Mouse (Mus musculus): ENCODE results near the gene Mras. TPM values are rescaled to one million over a fixed set of nuclear protein-coding genes. Genes with fewer than 3 reads are reported as not detected.

The Mras gene
- polyA plus RNA-seq, 1 experiment from 2014 or later = 56.8 TPM

- H3K4me3 ChIP-seq (ENCODE audit: low read depth, low read length) = peak overlapping the region; percentile 81
- H3K4me2 ChIP-seq (ENCODE audit: low read length) = peak overlapping the region; percentile 84
- H3K27ac ChIP-seq (ENCODE audit: low read depth, low read length) = peak overlapping the region; percentile 87; the same call in 1 of the 2 replicates
- WGBS = 25% methylated on average over 14 of the region's 14 CpGs
- peaks cover 2% of the 10 kb centered on the region; the same call in 1 of the 2 replicates for H3K27me3 ChIP-seq (replicated peaks; ENCODE audit: control insufficient read depth, insufficient read depth, low read length)
- ATAC-seq (peak; percentile 32), DNase-seq (ENCODE audit: low spot score) (peak; percentile 38)
- no peaks in the 10 kb centered on the region for H3K9me3 ChIP-seq (replicated peaks; ENCODE audit: control insufficient read depth, low read length)
- no peaks in the 10 kb centered on the region for H3K36me3 ChIP-seq (ENCODE audit: control insufficient read depth, insufficient read depth, low read length)
- peak overlapping the region; percentile 93 for H3K9ac ChIP-seq (ENCODE audit: low read length)
- peaks cover 25% of the 10 kb centered on the region for H3K4me1 ChIP-seq (ENCODE audit: control insufficient read depth, insufficient read depth, low read length)
Measured at GRCm38 (mm10) chr9:99434892-99435618, 2.1 kb downstream of the Mras start.

- Histone ChIP-seq H3K4me3 (ENCODE audit: low read depth, low read length) (no peak overlapping the region), H3K4me1 (ENCODE audit: control insufficient read depth, insufficient read depth, low read length) (peaks cover 25% of the 10 kb centered on the region), H3K9ac (ENCODE audit: low read length) (no peak overlapping the region), H3K4me2 (ENCODE audit: low read length) (no peak overlapping the region), H3K9me3 (replicated peaks; ENCODE audit: control insufficient read depth, low read length) (no peaks in the 10 kb centered on the region), H3K36me3 (ENCODE audit: control insufficient read depth, insufficient read depth, low read length) (no peaks in the 10 kb centered on the region), H3K27me3 (replicated peaks; ENCODE audit: control insufficient read depth, insufficient read depth, low read length) (0 out of 2 replicates have a peak, but pooled peaks cover 2% of the 10 kb centered on the region), H3K27ac (ENCODE audit: low read depth, low read length) (no peak overlapping the region)
- DNase-seq (ENCODE audit: low spot score) (no peak), ATAC-seq (no peak)
- WGBS = 96% methylated on average over 4 of the region's 4 CpGs
Measured at GRCm38 (mm10) chr9:99432478-99432877, 4.7 kb downstream of the Mras start.

- ATAC-seq = no peak
- no peaks in the 10 kb centered on the region for H3K9me3 ChIP-seq (replicated peaks; ENCODE audit: control insufficient read depth, low read length)
- no peak overlapping the region for H3K27ac ChIP-seq (ENCODE audit: low read depth, low read length)
- no peak for DNase-seq (ENCODE audit: low spot score)
- no peak overlapping the region for H3K4me3 ChIP-seq (ENCODE audit: low read depth, low read length)
- H3K36me3 ChIP-seq (ENCODE audit: control insufficient read depth, insufficient read depth, low read length) = no peaks in the 10 kb centered on the region
- WGBS = 77% methylated on average over 6 of the region's 6 CpGs
- no peak overlapping the region for H3K9ac ChIP-seq (ENCODE audit: low read length)
- no peaks in the 10 kb centered on the region for H3K27me3 ChIP-seq (replicated peaks; ENCODE audit: control insufficient read depth, insufficient read depth, low read length)
- peaks cover 25% of the 10 kb centered on the region for H3K4me1 ChIP-seq (ENCODE audit: control insufficient read depth, insufficient read depth, low read length)
- no peak overlapping the region for H3K4me2 ChIP-seq (ENCODE audit: low read length)
Measured at GRCm38 (mm10) chr9:99431963-99432362, 5.2 kb downstream of the Mras start.

- DNase-seq (ENCODE audit: low spot score) (no peak), ATAC-seq (no peak)
- no peaks in the 10 kb centered on the region for H3K36me3 ChIP-seq (ENCODE audit: control insufficient read depth, insufficient read depth, low read length)
- H3K4me1 ChIP-seq (ENCODE audit: control insufficient read depth, insufficient read depth, low read length) = peaks cover 25% of the 10 kb centered on the region
- WGBS = 93% methylated on average over 8 of the region's 8 CpGs
- H3K9ac ChIP-seq (ENCODE audit: low read length) = no peak overlapping the region
- H3K27ac ChIP-seq (ENCODE audit: low read depth, low read length) = no peak overlapping the region
- H3K4me3 ChIP-seq (ENCODE audit: low read depth, low read length) = no peak overlapping the region
- H3K9me3 ChIP-seq (replicated peaks; ENCODE audit: control insufficient read depth, low read length) = no peaks in the 10 kb centered on the region
- H3K4me2 ChIP-seq (ENCODE audit: low read length) = no peak overlapping the region
- no peaks in the 10 kb centered on the region for H3K27me3 ChIP-seq (replicated peaks; ENCODE audit: control insufficient read depth, insufficient read depth, low read length)
Measured at GRCm38 (mm10) chr9:99431346-99431745, 5.8 kb downstream of the Mras start.

GRCm38 (mm10) chr9:99430806-99431205, 6.4 kb downstream of the Mras start:
- H3K4me1 ChIP-seq (ENCODE audit: control insufficient read depth, insufficient read depth, low read length) = peaks cover 25% of the 10 kb centered on the region
- no peak overlapping the region for H3K9ac ChIP-seq (ENCODE audit: low read length)
- no peak overlapping the region for H3K4me2 ChIP-seq (ENCODE audit: low read length)
- 86% methylated on average over 6 of the region's 6 CpGs for WGBS
- H3K4me3 ChIP-seq (ENCODE audit: low read depth, low read length) = no peak overlapping the region
- H3K27me3 ChIP-seq (replicated peaks; ENCODE audit: control insufficient read depth, insufficient read depth, low read length) = no peaks in the 10 kb centered on the region
- no peaks in the 10 kb centered on the region for H3K9me3 ChIP-seq (replicated peaks; ENCODE audit: control insufficient read depth, low read length)
- no peaks in the 10 kb centered on the region for H3K36me3 ChIP-seq (ENCODE audit: control insufficient read depth, insufficient read depth, low read length)
- ATAC-seq = no peak
- DNase-seq (ENCODE audit: low spot score) = no peak
- H3K27ac ChIP-seq (ENCODE audit: low read depth, low read length) = no peak overlapping the region

DNA sequence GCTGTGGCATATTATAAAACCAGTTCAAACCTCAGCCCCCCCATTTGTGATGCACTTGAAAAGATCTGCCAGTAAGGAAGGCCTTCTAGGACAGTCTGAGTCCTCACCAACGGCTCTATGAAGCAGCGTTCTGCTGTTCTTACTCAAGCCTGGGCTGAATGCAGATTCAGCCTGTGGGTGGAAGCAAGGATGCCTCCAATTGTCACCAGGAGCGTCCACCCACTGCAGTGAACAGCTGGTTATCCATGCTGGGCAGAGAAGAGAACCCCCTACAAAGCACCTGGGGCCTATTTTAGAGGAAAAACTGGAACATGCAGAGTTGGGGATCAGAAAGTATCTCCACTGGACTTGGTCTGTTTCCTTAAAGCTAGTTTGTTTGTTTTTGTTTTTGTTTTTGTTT, 7.3 kb downstream of the Mras start:
- Histone ChIP-seq H3K4me3 (ENCODE audit: low read depth, low read length) (no peak overlapping the region), H3K27me3 (replicated peaks; ENCODE audit: control insufficient read depth, insufficient read depth, low read length) (no peaks in the 10 kb centered on the region), H3K4me1 (ENCODE audit: control insufficient read depth, insufficient read depth, low read length) (peaks cover 21% of the 10 kb centered on the region; the same call in 1 of the 2 replicates), H3K9ac (ENCODE audit: low read length) (no peak overlapping the region), H3K27ac (ENCODE audit: low read depth, low read length) (no peak overlapping the region), H3K4me2 (ENCODE audit: low read length) (no peak overlapping the region), H3K36me3 (ENCODE audit: control insufficient read depth, insufficient read depth, low read length) (no peaks in the 10 kb centered on the region), H3K9me3 (replicated peaks; ENCODE audit: control insufficient read depth, low read length) (no peaks in the 10 kb centered on the region)
- 85% methylated on average over 3 of the region's 3 CpGs for WGBS
- no peak for ATAC-seq
- no peak for DNase-seq (ENCODE audit: low spot score)

- H3K27ac ChIP-seq (ENCODE audit: low read depth, low read length) = no peak overlapping the region
- no peaks in the 10 kb centered on the region for H3K9me3 ChIP-seq (replicated peaks; ENCODE audit: control insufficient read depth, low read length)
- ATAC-seq (no peak), DNase-seq (ENCODE audit: low spot score) (no peak)
- H3K9ac ChIP-seq (ENCODE audit: low read length) = no peak overlapping the region
- H3K36me3 ChIP-seq (ENCODE audit: control insufficient read depth, insufficient read depth, low read length) = no peaks in the 10 kb centered on the region
- H3K4me2 ChIP-seq (ENCODE audit: low read length) = no peak overlapping the region
- no peaks in the 10 kb centered on the region for H3K27me3 ChIP-seq (replicated peaks; ENCODE audit: control insufficient read depth, insufficient read depth, low read length)
- peaks cover 11% of the 10 kb centered on the region; the same call in 1 of the 2 replicates for H3K4me1 ChIP-seq (ENCODE audit: control insufficient read depth, insufficient read depth, low read length)
- WGBS = 73% methylated on average over 11 of the region's 11 CpGs
- H3K4me3 ChIP-seq (ENCODE audit: low read depth, low read length) = no peak overlapping the region
Measured at GRCm38 (mm10) chr9:99428601-99429331, 8.4 kb downstream of the Mras start.

DNA sequence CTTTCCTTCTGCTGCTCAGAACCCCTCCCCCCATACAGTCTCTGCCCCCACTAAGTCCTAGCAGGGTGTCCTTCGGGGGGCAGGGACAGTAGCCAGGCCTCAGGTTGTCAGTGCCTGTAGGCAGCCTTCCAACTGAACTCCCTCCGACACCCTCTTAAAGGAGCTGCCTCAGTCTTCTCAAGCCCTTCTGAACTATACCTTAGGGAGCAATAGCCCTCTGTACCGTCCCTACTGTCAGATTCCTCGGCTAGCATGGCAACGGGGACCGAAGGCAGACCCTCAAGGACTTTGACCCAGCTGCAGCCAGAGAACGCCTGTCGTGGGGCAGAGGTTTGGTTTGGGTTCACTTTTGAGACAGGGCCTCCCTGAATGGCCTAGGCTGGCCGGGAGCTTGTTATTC, 11.9 kb downstream of the Mras start:
- peaks cover 5% of the 10 kb centered on the region; the same call in 1 of the 2 replicates for H3K4me1 ChIP-seq (ENCODE audit: control insufficient read depth, insufficient read depth, low read length)
- no peak overlapping the region for H3K4me2 ChIP-seq (ENCODE audit: low read length)
- ATAC-seq (no peak), DNase-seq (ENCODE audit: low spot score) (no peak)
- H3K9ac ChIP-seq (ENCODE audit: low read length) = no peak overlapping the region
- no peaks in the 10 kb centered on the region for H3K9me3 ChIP-seq (replicated peaks; ENCODE audit: control insufficient read depth, low read length)
- no peaks in the 10 kb centered on the region for H3K36me3 ChIP-seq (ENCODE audit: control insufficient read depth, insufficient read depth, low read length)
- H3K4me3 ChIP-seq (ENCODE audit: low read depth, low read length) = no peak overlapping the region
- WGBS = 73% methylated on average over 9 of the region's 9 CpGs
- H3K27me3 ChIP-seq (replicated peaks; ENCODE audit: control insufficient read depth, insufficient read depth, low read length) = no peaks in the 10 kb centered on the region
- no peak overlapping the region for H3K27ac ChIP-seq (ENCODE audit: low read depth, low read length)

DNA sequence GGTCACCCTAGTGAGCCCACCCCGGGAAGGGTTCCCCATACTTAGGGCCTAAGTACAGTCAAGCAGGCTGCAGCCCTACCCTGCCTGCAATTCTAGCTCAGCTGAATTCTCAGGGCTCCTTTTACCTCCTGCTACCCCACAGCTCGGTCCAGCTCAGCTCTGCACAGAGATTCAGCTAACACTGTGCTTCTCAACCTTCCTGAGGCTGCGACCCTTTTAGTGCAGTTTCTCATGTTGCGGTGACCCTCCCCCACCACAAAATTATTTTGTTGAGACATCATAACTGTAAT, 12.7 kb downstream of the Mras start:
- Histone ChIP-seq H3K4me1 (ENCODE audit: control insufficient read depth, insufficient read depth, low read length) (peaks cover 5% of the 10 kb centered on the region; the same call in 1 of the 2 replicates), H3K4me3 (ENCODE audit: low read depth, low read length) (no peak overlapping the region), H3K9ac (ENCODE audit: low read length) (no peak overlapping the region), H3K4me2 (ENCODE audit: low read length) (no peak overlapping the region), H3K9me3 (replicated peaks; ENCODE audit: control insufficient read depth, low read length) (no peaks in the 10 kb centered on the region), H3K27me3 (replicated peaks; ENCODE audit: control insufficient read depth, insufficient read depth, low read length) (no peaks in the 10 kb centered on the region), H3K27ac (ENCODE audit: low read depth, low read length) (no peak overlapping the region), H3K36me3 (ENCODE audit: control insufficient read depth, insufficient read depth, low read length) (no peaks in the 10 kb centered on the region)
- 79% methylated on average over 4 of the region's 4 CpGs for WGBS
- no peak for ATAC-seq
- no peak for DNase-seq (ENCODE audit: low spot score)

Data from forebrain, embryonic 14.5 days (tissue).